Mouse (Mus musculus) brain, embryonic 14.5 days (tissue): ENCODE results near the gene Gm43517.

Experiments
- CTCF ChIP-seq: fragments of 200-500 bp; IDR thresholded peaks from 2 replicates; pipeline ENCODE4 v1.5.1; 2012; ENCODE audit warnings: inconsistent platforms, mild to moderate bottlenecking, moderate library complexity, borderline replicate concordance; ENCODE audit not compliant: insufficient read depth, insufficient read length; ENCODE audit errors: extremely low read depth
- POLR2A ChIP-seq: fragments of 200-500 bp; IDR thresholded peaks from 2 replicates; pipeline ENCODE4 v1.6.1; 2012; ENCODE audit warnings: mild to moderate bottlenecking, inconsistent platforms, borderline replicate concordance; ENCODE audit not compliant: poor library complexity, insufficient read depth, insufficient read length, severe bottlenecking; ENCODE audit errors: extremely low read depth

- no peak for TF ChIP-seq POLR2A
- TF ChIP-seq CTCF: no peak
Measured at GRCm38 (mm10) chr12:49401119-49401795, 16.3 kb downstream of the Gm43517 start.
